Mouse (Mus musculus) T-helper 1 cell (primary cell): ENCODE measurements at regions not wholly inside any gene's neighbourhood (a gene's known extent, or its start where the extent isn't known, plus 50 kb on each side); places are given as distances from the start of the nearest gene placed in this dataset.

Experiments
- in situ Hi-C: fragments of 300-600 bp; cut with MboI, MseI; formaldehyde crosslinking; loops from one replicate; pipeline ENCODE4 v1.15.1; 2025; ENCODE audit warnings: high pct_unique_total_duplicates

DNA sequence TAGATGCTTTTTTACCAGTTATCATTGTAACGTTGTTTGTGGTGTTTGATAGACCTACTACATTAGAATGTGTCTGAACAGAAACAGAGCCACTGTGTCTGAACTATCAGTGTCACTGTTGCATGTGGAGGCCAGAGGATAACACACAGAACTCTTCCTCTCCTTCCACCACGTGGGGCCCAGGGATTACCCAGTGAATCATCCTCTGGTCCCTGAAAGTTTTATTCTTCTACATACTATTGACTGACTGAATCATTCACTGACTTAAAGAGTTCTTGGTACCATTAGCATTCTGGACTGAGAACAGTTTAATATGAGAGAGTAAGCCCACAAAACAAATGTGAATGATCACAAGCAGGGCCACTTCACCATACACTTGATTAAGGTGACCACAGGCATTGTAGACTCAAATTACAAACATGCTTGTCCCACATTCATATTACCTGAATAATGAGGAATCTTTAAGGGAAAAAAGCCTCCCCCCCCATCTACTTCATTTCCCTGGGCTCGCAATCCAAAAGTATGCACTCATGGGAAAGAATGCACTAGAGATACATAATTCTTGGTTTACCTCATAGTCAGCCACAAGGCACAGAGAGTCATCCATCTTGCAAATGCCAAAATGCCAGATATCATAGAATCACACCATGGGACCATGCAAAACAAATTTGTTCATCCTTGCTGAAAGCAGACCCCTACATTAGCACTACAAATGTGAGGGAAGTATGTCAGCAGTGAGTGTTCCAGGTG, 68.1 kb upstream of the Tnfsf11 start:
- in situ Hi-C loops: no loop called here

DNA sequence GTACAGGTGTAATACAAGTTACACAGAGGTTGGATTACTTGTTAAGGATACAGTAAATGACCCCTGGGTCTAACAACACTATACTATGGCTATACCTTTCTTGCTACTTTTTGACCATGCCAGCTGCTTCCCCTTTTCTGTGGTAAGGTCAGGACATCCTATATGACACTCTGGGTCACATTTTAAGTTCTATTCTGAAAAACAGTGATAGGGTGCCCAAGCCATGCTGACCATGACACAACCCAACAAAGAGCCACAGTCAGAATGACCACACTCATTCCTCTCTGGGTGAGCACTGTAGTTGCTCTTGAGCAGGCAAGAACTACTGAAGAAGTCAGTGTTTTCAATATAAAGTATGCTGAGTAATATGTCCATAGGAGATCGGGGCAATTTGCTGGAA, 64.3 kb upstream of the Tnfsf11 start:
- in situ Hi-C loops: no loop called here

DNA sequence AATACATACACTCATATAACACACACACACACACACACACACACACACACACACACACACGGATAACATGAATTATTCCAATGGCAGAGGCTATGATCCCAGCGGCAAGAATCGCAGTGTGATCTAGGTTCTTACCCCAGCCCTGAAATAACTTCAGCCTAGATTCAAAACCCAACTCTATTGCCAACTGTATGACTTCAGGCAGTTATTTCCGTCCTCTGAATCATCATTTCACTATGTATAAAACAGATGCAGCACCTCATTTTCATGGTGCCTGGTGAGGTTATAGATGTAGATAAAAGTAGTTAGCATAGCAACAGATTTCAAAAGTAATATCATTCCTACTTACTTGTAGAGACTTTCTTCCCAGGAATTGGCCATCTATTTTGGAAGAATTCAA, 61.0 kb upstream of the Tnfsf11 start:
- in situ Hi-C loops: no loop called here

DNA sequence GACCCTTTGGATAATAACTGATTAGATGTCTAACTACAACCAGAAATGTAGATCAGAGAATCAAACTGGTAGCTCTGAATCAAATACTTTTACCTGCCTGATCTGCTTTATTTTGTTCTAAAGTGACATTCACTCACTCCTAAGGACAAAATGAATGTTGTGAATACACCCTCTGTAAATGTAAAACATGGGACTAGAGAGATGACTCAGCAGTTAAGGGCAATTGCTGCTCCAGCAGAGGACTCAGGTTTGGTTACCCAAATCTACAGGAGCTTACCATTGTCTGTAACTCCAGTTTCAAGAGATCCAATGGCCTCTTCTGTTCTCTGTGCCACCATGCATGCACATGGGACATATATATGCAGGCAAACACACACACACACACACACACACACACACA, 57.0 kb upstream of the Tnfsf11 start:
- in situ Hi-C loops: no loop called here

DNA sequence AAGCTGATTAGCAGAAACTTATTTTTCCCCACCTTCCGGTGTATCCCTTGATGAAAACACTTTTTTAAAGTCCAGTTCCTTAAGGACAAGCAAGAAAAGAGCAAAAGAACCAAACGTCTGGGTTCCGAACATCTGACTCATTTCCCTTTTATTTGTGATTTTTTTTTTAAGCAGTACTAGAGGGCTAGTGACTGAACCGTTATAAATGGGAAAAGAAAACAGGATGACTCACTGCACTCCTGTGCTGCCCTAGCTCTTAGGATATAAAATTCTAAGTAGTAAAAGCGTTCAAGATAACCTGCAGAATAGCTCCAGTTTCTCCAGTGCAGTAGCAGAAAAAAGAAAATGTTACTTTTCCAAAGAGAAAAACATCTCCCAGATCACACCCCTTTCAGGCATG, 55.3 kb upstream of the Tnfsf11 start:
- in situ Hi-C loops: no loop called here
